Mouse (Mus musculus) heart, embryonic 16.5 days (tissue): ENCODE measurements around the gene Ube2o. TPM values are rescaled to one million over a fixed set of nuclear protein-coding genes. Genes with fewer than 3 reads are reported as not detected.

ENCODE experiments used
- ATAC-seq: fragments of 200-750 bp; cut with Nextera tagmentation; replicated peaks from 2 replicates; pipeline ENCODE4 v1.8.0; 2017; ENCODE audit warnings: moderate number of reproducible peaks; ENCODE audit not compliant: insufficient read depth, low FRiP score; ENCODE audit errors: extremely low read depth
- H3K27ac ChIP-seq: fragments of 300-500 bp; sonication (generic); 2 replicates; pipeline ENCODE4 v1.5.1; 2014; ENCODE audit warnings: mild to moderate bottlenecking, low read length, control low read depth, moderate library complexity
- H3K27me3 ChIP-seq: fragments of 300-500 bp; sonication (generic); 2 replicates; pipeline ENCODE4 v1.6.1; 2014; ENCODE audit warnings: low read length, mixed read lengths; ENCODE audit not compliant: control insufficient read depth, insufficient read depth
- H3K36me3 ChIP-seq: fragments of 300-500 bp; sonication (generic); 2 replicates; pipeline ENCODE4 v1.6.1; 2014; ENCODE audit not compliant: control insufficient read depth, insufficient read depth
- H3K4me1 ChIP-seq: fragments of 300-500 bp; sonication (generic); 2 replicates; pipeline ENCODE4 v1.6.1; 2014; ENCODE audit warnings: low read length, mixed read lengths; ENCODE audit not compliant: control insufficient read depth, insufficient read depth
- H3K4me2 ChIP-seq: fragments of 300-500 bp; sonication (generic); 2 replicates; pipeline ENCODE4 v1.6.1; 2014; ENCODE audit warnings: low read depth, mild to moderate bottlenecking, control low read depth, low read length
- H3K4me3 ChIP-seq: fragments of 300-500 bp; sonication (generic); 2 replicates; pipeline ENCODE4 v1.5.1; 2014; ENCODE audit warnings: mild to moderate bottlenecking, control low read depth, low read length
- H3K9ac ChIP-seq: fragments of 300-500 bp; sonication (generic); 2 replicates; pipeline ENCODE4 v1.6.1; 2014; ENCODE audit warnings: low read length, control low read depth
- H3K9me3 ChIP-seq: fragments of 300-500 bp; sonication (generic); replicated peaks from 2 replicates; pipeline ENCODE4 v1.6.1; 2016; ENCODE audit warnings: low read length; ENCODE audit not compliant: control insufficient read depth
- WGBS: fragments of 180-500 bp; shearing (Covaris S2); extraction: QIAGEN DNeasy Blood & Tissue Kit; methylation state at CpG from one replicate; pipeline ENCODE4 v1.1.7; 2014; 5-methylcytosine and 5-hydroxymethylcytosine counted together
- polyA plus RNA-seq: library from polyadenylated mRNA; unstranded; fragments of >200 nt; fragmentation: Nextera tagmentation; extraction: Ambion mirVana; gene quantifications from 2 replicates; pipeline ENCODE4 v1.2.1, GENCODE M21; 2015

The Ube2o gene
- polyA plus RNA-seq: 5.5 and 6.9 TPM in 2 replicates

DNA sequence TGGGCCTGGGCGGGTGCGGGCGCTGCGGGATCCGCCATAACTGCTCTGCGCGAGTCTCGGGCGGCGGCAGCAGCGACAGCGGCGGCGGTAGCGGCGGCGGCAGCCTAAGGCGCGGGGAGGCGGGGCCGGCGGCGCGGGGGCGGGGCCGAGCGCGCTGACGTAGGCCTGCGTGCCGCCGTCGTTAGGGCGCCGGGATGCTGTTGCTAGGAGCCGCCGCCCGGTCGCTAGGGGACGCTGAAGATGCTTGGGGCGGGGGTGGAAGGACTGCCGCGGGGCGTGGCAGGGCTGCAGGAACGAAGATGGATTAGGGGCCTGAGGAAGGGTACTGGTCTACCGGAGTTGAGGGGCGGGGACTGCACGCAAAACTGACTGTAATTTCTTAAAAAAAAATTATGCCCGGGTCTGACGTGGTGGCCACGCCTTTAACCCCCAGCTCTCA lies at the start of gene Ube2o:
Gene Ube2o, minus strand, starts transcription at position 72 of the 439 bp plus-strand sequence.
- 2% methylated on average over 51 of the region's 51 CpGs for WGBS
- Histone ChIP-seq H3K4me3 (peak within 1 kb of the TSS; percentile 75), H3K9me3 (no peaks in the 10 kb centered on the region), H3K27ac (peak within 1 kb of the TSS; percentile 43), H3K27me3 (no peaks in the 10 kb centered on the region), H3K4me1 (peaks cover 14% of the 10 kb centered on the region; the same call in 1 of the 2 replicates), H3K4me2 (peak within 1 kb of the TSS; percentile 75), H3K36me3 (no peaks in the 10 kb centered on the region), H3K9ac (peak within 1 kb of the TSS; percentile 91)
- ATAC-seq: peak; percentile 90

DNA sequence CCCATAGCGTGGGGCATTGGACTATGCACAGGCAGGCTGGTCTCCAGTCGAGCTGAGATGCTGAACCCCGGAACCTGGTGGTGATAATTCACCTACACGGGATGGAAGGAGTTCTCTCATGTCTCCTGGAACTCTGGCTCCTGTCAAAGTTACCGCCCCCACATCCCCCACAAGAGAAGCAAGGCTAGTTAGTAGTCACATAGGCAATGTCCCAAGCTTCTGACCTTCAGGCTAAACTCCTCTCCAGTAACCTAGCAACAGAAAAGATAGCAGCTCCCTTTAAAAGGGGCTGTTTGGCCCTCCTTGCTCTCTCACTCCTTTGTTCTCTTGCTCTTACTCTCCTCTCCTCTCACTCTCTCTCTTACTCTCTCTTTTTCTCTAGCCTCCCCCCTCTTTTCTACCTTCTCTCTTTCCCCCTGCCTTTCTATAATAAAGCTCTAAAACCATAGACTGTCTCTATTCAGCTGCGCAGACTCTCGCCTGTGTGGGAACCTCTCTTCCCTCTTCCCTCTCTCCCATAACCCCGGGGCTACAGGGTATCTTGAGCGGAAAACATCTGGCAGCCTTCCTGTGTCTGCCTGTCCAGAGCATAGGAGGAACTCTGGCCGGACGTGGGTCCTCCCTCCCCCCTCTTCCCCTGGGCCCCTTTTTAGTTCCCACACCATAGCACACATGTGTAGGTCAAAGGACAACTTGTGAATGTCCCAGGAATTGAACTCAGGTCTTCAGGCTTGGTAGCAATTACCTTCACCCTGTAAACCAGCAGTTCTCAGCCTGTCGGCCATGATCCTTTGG lies 49.1 kb upstream of the Ube2o start:
- Histone ChIP-seq H3K36me3 (no peaks in the 10 kb centered on the region), H3K4me1 (peaks cover 22% of the 10 kb centered on the region), H3K27me3 (no peaks in the 10 kb centered on the region), H3K4me2 (no peak overlapping the region), H3K4me3 (no peak overlapping the region), H3K27ac (peak overlapping the region; percentile 51), H3K9me3 (no peaks in the 10 kb centered on the region), H3K9ac (no peak overlapping the region; the same call in 1 of the 2 replicates)
- WGBS: 35% methylated on average over 12 of the region's 12 CpGs
- ATAC-seq: peak; percentile 35

DNA sequence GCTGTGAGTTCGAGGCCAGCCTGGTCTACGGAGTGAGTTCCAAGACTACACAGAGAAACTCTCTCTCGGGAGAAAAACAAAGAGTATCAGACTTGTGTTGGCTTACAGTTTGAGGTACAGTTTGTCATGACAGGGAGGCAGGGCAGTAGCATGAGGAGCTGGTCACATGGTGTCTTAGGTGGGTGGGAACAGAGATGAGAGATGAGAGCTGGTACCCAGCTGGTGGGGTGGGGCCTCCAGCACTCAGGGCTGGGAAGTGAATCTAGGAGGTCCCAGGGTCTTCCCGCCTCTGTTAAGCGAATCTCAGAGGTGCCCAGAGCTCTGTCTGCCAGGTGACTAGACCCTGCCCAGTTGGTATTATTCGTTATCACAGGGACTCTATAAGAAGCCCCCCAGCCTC lies 48.2 kb upstream of the Ube2o start:
- no peak overlapping the region for H3K9ac ChIP-seq
- no peaks in the 10 kb centered on the region for H3K27me3 ChIP-seq
- no peak for ATAC-seq
- H3K4me2 ChIP-seq: no peak overlapping the region
- peak overlapping the region; percentile 51 for H3K27ac ChIP-seq
- H3K4me1 ChIP-seq: peaks cover 31% of the 10 kb centered on the region
- no peaks in the 10 kb centered on the region for H3K36me3 ChIP-seq
- no peaks in the 10 kb centered on the region for H3K9me3 ChIP-seq
- WGBS: 83% methylated on average over 6 of the region's 6 CpGs
- no peak overlapping the region for H3K4me3 ChIP-seq

DNA sequence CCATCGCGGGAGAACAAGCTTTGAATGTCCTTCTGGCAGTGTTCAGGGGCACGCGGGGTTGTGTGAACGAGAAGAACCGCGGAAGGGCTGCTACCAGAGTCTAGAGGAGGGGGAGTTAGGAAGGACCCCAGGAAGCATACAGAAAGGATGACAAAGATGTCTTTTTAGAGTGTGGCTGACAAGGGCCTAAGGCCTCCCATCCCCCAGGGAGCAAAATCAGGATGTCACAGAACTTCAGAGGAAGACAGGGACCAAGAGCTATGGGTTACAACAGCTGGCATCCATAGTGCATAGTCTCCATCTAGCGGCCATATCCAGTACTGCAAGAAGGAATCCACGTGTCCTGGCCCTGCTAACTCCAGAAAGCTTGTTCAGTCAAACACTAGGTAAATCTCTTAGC lies 47.5 kb upstream of the Ube2o start:
- Histone ChIP-seq H3K27me3 (no peaks in the 10 kb centered on the region), H3K4me2 (no peak overlapping the region), H3K27ac (no peak overlapping the region), H3K4me1 (peaks cover 33% of the 10 kb centered on the region), H3K9ac (no peak overlapping the region), H3K36me3 (no peaks in the 10 kb centered on the region), H3K4me3 (no peak overlapping the region), H3K9me3 (no peaks in the 10 kb centered on the region)
- WGBS: 55% methylated on average over 9 of the region's 9 CpGs
- ATAC-seq: no peak; the same call in 1 of the 2 replicates

DNA sequence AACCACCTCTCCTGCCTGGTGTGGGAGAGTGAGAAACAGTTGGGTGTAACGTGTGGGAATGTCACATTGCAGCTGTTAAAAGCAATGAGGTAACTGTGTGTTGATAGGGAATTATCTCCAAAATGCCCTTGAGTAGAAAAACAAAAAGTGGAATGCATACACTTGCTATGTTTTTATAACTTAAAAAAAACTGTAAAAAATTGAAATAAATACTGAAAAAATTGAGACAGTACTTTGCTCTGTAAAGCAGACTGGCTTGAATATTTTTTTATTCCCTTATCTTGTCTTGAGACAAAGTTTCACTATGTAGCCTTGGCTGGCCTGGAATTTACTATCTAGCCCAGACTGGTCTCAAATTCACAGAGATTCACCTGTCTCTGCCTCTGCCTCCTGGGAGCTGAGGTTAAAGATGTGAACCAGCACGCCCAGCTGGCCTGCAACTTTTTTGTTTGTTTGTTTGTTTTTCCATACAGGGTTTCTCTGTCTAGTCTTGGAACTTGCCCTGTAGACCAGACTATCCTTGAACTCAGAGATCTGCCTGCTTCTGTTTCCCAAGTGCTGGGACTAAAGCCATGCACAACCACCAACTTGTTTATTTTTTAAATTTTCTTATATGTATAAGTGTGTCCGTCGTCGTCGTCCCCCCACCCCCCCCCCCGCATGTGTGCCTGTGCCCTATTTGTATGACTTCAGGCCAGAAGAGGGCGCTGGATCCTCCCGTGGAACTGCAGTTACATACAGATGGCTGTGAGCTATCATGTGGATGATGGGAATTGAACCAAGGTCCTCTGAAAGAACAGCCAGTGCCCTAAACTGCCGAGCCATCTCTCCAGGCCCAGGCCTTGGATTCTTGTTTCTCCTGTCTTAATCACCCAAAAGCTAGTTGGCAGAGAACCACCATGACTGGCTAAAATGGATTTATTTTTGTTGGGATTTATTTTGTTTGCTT lies 46.1 kb upstream of the Ube2o start:
- H3K4me2 ChIP-seq: no peak overlapping the region
- no peak overlapping the region for H3K4me3 ChIP-seq
- H3K27me3 ChIP-seq: no peaks in the 10 kb centered on the region
- no peak overlapping the region for H3K9ac ChIP-seq
- peaks cover 41% of the 10 kb centered on the region for H3K4me1 ChIP-seq
- no peaks in the 10 kb centered on the region for H3K36me3 ChIP-seq
- ATAC-seq: no peak
- no peaks in the 10 kb centered on the region for H3K9me3 ChIP-seq
- peak overlapping the region; percentile 24; the same call in 1 of the 2 replicates for H3K27ac ChIP-seq
- WGBS: 35% methylated on average over 10 of the region's 10 CpGs

DNA sequence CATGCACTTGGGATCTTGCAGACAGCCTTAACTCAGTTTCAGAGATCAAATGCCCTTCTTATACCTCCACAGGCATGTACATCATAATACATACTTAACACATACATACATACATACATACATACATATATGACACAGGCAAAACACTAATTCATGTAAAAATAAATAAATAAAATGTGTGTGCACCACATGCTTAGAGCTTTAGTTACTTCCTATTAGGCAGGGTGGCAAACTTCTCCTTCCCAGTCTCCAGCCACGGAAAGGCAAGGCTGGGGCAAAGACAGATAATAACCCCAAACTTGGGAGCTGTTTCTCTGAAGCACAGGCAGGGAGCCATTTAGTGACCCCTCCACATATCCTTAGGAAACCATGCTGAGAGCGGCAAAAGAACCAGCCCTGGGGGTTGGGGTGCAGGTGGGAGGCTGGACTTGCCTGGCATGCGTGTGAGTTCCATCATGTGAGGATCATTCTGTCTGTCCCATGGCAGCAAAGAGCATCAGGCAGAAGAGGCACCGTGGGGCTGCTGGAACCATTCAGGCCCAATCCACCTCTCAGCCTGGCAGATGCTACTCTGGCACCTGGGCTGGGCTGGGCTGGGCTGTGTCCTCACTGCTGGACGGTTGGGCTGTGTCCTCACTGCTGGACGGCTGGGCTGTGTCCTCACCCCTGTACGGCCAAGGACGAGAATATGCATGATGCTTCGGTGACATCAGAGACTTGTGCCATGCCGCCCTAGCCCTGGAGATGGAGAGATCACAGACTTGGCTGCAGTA lies 45.2 kb upstream of the Ube2o start, which contains the start of gene Rhbdf2:
Gene Rhbdf2, minus strand, starts transcription at position 721 of the 773 bp plus-strand sequence.
- Histone ChIP-seq H3K4me1 (peaks cover 50% of the 10 kb centered on the region), H3K4me2 (no peak within 1 kb of the TSS), H3K9ac (0 out of 2 replicates have a peak within 1 kb of the TSS, but pooled peaks have one; percentile 7), H3K27ac (peak within 1 kb of the TSS; percentile 24; the same call in 1 of the 2 replicates), H3K27me3 (no peaks in the 10 kb centered on the region), H3K36me3 (no peaks in the 10 kb centered on the region), H3K4me3 (no peak within 1 kb of the TSS), H3K9me3 (no peaks in the 10 kb centered on the region)
- 46% methylated on average over 10 of the region's 10 CpGs for WGBS
- ATAC-seq: no peak; the same call in 1 of the 2 replicates

DNA sequence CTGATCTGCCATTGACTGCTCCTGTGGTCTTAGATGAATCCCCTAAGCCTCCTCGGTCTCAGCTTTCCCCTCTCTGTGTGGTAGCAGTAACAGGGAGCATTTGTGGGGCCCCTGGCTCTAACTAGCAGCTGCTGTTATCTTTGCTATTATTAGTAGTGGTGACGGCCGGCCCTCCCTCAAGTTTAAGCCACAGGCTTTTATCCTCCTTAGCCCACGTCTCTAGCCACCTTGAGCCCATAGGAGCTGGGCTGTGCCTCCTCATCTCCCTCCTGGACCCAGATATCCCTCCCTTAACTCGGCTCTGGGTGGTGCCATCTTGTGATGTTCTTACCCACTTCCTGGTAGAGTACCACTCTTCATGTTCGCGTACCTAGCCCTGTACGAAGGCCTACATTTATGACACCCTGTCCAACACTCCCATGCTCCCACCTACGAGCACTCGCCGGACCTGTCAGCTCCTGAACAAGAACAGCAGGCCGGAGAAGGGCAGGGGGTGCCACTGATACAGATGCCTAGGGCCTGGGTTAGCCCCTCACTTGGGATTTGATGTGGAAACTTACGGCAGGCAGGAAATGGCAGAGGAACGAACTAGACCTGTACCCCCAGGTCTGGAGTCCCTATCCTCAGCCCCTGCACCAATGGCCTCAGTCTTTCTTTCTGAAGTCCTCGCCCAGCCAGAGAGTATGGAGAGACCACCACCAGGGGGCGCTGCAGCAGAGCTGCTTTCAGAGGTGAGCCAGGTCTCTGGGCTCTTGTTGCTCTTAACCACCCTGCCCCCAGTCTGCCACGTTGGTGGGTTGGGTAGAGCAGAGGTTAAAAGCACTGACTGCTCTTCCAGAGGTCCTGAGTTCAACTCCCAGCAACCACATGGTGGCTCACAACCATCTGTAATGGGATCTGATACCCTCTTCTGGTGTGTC lies 44.1 kb upstream of the Ube2o start:
- WGBS: 59% methylated on average over 17 of the region's 17 CpGs
- no peak overlapping the region for H3K9ac ChIP-seq
- H3K4me2 ChIP-seq: peak overlapping the region; percentile 20; the same call in 1 of the 2 replicates
- H3K9me3 ChIP-seq: no peaks in the 10 kb centered on the region
- peak overlapping the region; percentile 53 for H3K27ac ChIP-seq
- H3K27me3 ChIP-seq: no peaks in the 10 kb centered on the region
- no peak for ATAC-seq
- peaks cover 58% of the 10 kb centered on the region for H3K4me1 ChIP-seq
- no peak overlapping the region for H3K4me3 ChIP-seq
- no peaks in the 10 kb centered on the region for H3K36me3 ChIP-seq
